16 mouse cellular contexts compared by ENCODE assay signal in genomic region chr3:133052068-133052467, GRCm38 (mm10).
"Had no signal": no experiment of that assay in that cellular context is flagged by ENCODE, and none has a peak within 500 bp of the region (broad histone marks: within the 10 kb centered on the region; RNA-seq: fewer than 3 reads in every experiment).

No protein-coding gene starts in this region.

- H3K27ac ChIP-seq: kidney, postnatal 0 days; limb, embryonic 13.5 days; liver, embryonic 14.5 days; midbrain, embryonic 10.5 days; stomach, embryonic 15.5 days had no signal

- H3K9ac ChIP-seq: limb, embryonic 13.5 days; liver, embryonic 14.5 days; lung, embryonic 14.5 days; stomach, embryonic 15.5 days had no signal

- H3K4me3 ChIP-seq: limb, embryonic 13.5 days; midbrain, embryonic 10.5 days; myocyte; stomach, embryonic 15.5 days had no signal

- DNase-seq: kidney, adult 9 months; kidney, postnatal 36 days; layer of hippocampus, adult 9-11 months; left cerebral cortex, postnatal 4 days; lung, postnatal 36 days; right cerebral cortex, postnatal 14 days; thymus, adult 2 months; thymus, postnatal 25 days had no signal

- ATAC-seq: intestine, postnatal 0 days had no signal

- H3K36me3 ChIP-seq: stomach, embryonic 15.5 days had no signal

- H3K9me3 ChIP-seq: limb, embryonic 13.5 days; midbrain, embryonic 10.5 days; stomach, embryonic 15.5 days had no signal

- H3K4me2 ChIP-seq: limb, embryonic 13.5 days; lung, embryonic 14.5 days; stomach, embryonic 15.5 days had no signal

- H3K27me3 ChIP-seq: limb, embryonic 13.5 days; stomach, embryonic 15.5 days had no signal

- H3K4me1 ChIP-seq: limb, embryonic 13.5 days; midbrain, embryonic 10.5 days; stomach, embryonic 15.5 days had no signal
